Mouse (Mus musculus) right cerebral cortex, postnatal 14 days (tissue): ENCODE data around the gene Stk39.
A peak's percentile ranks its signal among the peaks of the same experiment; 100 is the strongest.

Source experiments
- DNase-seq: peaks from one replicate; pipeline ENCODE4 v3.0.0; 2022

Gene Stk39

GRCm38 (mm10) chr2:68334945-68335344 is 137.1 kb downstream of the Stk39 start:
- DNase-seq: no peak

DNA sequence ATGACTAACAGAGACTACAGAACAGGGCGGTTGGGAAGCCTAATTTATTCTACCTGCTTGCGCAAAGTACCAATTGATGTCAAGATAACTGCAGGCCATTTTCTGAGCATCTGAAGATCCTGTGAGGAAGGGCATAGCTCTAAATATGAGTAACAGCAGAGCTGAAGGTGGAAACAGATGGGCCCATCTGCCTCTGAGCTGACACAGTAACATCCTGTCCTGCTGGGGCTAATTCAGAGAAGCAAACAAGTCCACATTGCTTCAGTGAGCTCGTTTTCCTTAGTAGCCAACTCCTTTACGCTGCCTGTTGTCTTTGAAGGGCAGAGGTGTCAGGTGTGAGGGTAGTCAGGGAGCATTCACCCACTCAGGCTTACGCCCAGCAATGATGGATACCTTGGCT is 146.8 kb downstream of the Stk39 start:
- DNase-seq: no peak

DNA sequence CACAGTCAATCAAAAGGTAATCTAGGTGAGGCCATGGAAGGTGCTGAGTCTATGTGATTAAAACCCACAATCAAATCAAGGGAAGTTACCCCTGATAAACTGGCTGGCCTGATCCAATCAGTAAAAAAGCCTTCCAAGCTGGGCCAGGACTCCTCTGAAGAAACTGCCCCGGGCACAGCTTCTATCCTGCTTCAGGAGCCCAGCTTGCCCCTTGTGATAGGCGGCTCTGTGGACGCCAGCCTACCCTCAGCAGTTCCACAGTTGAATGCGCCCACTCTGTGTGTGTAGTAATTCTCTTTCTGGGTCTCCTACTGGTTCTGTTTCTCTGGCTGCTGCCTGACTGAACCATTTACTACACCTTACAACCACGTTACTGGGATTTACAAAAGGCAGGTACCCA is 150.8 kb downstream of the Stk39 start:
- DNase-seq: no peak

DNA sequence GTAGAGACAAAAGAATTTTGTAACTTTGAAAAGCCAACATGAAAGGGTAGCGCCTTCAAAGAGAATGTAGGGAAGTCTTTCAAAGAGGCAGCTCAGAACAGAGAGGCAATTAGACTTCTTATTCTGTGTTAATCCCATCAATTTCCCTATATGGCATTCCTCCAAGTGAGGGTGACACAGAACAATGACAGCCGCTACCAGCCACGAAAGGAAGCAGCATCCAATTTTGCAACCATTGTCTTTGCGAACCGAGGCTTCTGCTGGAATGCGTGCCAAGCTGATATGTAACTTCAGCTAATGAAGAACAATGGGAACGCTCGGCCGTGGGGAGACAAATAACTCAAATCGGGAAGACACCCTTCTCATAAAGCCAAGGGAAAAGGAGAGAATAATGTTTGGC is 151.4 kb downstream of the Stk39 start:
- no peak for DNase-seq

DNA sequence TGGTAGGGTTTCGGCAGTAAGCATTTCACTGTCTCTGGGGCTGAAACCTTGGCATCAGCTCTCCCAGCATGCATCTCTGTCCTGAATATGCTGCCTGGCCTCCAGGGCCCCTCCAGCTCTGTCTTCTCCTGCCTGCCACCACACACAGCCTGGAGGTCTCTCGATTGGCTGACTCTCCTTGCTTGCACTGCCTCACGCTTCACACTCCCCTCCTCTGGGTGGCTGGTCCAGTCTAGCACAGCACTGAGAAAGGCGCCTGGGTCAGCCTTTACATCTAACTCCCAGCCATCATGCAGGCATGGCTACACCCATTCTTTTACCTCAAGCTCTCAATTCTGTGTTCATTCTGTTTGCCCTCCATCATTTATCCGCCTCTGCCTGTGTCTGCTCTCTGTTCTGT is 153.6 kb downstream of the Stk39 start:
- no peak for DNase-seq

DNA sequence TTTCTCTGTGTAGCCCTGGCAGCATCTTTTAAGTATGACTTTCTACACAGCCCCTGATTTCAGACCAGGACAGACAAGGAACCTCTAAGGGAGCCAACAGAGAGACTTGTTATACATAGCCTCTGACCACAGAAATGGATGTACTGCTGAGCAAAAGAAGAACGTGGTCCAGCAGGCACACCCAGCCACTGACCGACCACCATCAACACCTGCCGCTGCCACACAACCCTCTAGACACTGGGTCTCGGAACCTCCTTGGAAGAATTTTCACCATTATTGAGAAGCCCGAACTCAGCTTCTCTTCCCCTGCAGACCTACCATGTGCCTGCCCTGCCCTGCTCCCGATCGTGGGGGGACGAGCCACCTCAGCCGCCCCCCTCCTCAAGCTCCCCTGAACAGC is 154.2 kb downstream of the Stk39 start:
- no peak for DNase-seq

GRCm38 (mm10) chr2:68317452-68317851 is 154.6 kb downstream of the Stk39 start:
- no peak for DNase-seq

- DNase-seq: no peak
These were observed 156.8 kb downstream of the Stk39 start for GRCm38 (mm10) chr2:68315258-68315657.

GRCm38 (mm10) chr2:68310121-68310520 is 161.9 kb downstream of the Stk39 start:
- peak; percentile 45 for DNase-seq

- DNase-seq: no peak
These were observed 165.5 kb downstream of the Stk39 start for GRCm38 (mm10) chr2:68306519-68306918.

DNA sequence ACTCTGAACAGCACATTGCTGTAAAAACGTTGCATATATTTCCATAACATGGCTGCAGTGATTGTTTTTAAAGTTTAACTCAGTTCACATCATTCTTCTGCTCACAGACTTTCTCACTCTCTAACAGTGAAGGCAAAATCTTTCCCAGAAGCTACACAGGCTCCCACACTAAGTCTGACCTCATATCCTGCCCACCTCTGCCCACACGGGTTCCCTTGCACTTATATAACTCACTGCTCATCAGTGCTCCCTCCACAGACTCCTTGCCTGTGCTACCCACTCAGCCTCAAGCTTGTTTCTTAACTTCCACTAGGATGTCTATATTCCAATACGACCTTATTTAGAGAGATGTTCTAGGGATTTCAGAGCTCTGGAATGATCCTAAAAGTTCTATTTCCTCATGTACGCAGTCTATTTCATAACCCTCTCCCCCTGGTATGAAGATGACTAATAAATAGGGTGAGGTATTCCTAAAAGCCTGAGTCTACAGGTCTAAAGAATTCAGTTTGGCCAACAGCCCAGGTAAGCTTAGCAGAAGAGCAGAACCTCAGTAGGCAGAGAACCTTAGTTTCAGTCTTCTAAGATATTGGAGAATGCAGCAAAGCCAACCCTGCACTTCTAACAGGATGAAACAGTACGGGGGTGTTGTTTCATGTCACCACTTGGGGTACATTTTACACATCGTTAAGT is 167.2 kb downstream of the Stk39 start:
- no peak for DNase-seq

GRCm38 (mm10) chr2:68301811-68302542 is 170.1 kb downstream of the Stk39 start:
- peak; percentile 52 for DNase-seq

DNA sequence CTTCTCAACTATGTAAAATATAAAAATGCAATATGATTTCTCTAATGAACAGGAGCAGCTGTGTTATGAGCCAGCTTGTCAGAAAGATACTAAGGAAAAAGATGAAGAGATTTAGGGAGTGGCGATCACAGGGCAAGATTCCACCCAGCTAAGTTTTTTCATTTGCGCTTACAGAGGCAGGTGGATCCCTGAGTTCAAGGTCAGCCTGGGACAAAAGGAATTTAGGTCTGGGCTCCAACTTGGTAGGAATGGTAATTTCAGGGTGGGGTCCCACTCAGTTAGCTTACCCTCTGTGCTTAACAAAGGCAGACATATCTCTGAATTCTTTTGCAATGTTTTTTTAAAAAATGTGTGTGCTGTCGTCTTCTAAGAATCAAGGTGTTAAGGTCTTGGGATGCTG is 173.7 kb downstream of the Stk39 start:
- DNase-seq: no peak

- no peak for DNase-seq
These were observed 174.1 kb downstream of the Stk39 start for GRCm38 (mm10) chr2:68297955-68298354.

GRCm38 (mm10) chr2:68296743-68297142 is 175.3 kb downstream of the Stk39 start:
- DNase-seq: no peak

DNA sequence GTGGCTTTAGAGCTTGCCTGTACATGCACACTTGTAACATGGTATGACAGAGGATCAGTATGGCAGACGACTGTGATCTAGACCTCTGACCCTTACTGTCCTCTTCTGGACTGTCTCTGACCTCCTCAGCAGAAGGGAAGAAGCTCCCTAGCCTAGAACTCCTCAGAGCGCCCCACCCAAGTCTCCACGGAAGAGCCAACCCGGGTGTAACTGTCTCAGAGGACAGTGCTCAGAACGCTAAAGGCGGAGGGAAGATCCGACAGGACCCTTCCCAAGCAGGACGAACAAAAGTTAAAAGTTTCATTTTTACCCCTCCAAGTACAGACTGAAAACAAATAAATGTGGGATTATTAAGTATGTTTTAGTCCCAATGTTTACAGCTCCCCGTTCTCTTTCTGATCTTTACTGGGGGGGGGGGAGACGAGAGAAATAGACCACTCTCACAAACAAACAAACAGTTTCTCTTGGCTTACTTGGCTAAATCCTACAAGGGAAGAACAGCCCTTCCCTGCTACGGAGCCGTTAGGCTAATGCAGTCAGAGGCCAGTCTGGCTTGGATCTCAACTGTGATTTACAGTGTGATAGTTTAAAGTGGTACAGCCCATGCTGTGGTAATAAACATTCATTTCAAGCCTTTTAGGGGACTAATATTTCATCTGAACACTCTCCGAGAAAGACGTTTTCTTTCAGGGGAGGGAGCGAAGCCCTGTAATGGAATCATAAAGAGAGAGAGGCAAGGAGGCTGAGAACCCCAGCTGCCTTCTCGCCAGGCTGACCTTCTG is 179.3 kb downstream of the Stk39 start:
- DNase-seq: no peak

DNA sequence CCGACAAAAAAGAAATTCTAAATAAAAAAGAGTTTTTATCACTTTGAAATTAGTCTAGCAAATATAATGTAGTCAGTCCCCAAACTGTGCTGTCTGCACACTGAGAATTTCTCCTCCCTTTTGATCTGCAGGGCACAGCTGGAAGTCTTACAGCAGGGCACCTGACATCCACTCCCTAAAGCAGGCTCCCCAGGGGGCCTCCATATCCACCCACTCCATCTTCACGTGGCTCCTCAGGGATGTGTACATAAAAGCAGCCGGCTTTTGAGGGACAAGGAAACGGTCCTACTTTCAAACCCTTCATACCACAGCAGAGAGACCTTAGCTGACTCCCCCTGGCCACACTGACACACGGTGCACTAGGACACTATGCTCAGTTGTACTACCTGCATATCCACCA is 180.2 kb downstream of the Stk39 start:
- no peak for DNase-seq

DNA sequence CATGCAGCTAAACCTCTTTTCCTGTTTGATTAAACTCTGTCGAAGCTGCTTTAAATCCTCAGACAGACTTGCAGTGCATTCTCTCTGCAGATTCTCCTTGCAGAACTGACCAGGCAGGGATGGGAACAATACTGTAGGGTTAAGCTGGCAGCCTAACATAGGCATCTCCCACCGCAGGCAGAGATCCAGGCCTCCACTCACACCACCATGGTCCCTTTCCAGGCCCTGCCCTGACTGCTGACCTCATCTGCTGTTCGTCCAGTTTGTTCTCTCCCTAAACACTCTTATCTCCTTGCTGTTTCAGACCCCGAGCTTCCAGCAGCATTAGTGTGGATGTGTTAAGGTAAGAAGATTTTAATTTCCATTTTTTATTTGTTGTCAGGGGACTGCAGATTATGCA is 182.1 kb downstream of the Stk39 start:
- DNase-seq: no peak

DNA sequence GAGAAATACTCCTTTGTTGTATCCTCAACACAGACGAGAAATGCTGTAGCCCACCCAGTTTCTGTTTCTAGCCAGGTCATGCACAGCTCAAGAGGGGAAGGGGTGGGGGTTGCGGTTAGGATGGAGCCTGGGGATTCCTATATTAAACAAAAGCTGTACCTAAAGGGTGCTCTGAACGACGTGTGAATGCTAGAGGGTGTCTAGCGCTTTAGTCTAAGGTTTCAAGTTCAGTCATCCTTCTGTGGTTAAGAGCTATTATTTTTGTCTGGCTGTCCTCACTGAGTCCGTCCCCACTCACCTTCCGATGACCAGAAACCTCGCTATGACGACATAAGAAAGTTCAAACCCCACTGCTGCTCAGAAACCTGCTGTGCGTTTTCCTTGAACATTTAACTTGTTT is 182.9 kb downstream of the Stk39 start:
- DNase-seq: no peak

DNA sequence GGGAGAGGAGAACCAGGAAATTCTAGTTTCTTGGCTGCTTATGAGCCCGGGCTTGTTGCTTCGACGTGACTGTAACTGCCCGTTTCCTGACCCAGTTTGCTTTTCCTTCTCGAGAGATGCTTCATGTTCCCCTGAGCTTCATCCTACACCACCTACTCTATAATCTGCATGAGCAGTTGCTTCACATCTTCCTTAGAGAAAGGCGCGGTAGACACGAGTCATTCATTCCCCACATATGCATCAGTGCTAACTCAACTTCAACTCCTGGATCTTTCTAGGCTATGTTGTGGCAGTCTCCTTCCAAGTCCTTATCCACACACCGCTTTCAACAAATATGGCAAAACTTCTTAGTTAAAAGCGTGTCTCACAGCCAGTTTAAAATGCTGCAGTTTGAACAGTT is 184.0 kb downstream of the Stk39 start:
- no peak for DNase-seq

- no peak for DNase-seq
These were observed 187.7 kb downstream of the Stk39 start for GRCm38 (mm10) chr2:68284391-68284790.

DNA sequence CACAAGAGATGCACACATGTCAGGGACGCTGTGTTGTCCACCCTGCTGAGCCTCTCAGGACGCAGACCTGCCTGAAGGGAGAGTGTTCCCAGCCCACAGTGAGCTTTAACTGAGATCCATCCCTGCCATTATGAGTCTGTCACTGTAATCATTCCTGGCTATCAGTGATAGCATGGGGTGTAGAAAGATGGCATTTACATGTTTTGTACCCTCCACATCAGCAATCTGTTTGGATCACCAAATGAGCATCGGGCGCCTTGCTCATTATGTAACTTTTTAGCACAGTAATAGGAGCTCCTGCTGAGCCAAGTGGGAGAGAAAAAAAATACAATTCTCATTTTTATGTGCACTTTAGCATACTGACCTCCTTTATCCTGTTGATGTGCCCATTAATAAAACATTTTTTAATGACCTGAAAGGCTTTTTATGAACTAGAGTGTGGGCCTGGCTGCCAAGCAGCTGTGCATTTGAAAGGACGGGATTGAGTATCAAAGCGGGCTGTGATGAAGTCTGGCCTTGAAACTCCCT is 189.0 kb downstream of the Stk39 start:
- DNase-seq: no peak

- DNase-seq: no peak
These were observed 190.5 kb downstream of the Stk39 start for GRCm38 (mm10) chr2:68281575-68281974.

DNA sequence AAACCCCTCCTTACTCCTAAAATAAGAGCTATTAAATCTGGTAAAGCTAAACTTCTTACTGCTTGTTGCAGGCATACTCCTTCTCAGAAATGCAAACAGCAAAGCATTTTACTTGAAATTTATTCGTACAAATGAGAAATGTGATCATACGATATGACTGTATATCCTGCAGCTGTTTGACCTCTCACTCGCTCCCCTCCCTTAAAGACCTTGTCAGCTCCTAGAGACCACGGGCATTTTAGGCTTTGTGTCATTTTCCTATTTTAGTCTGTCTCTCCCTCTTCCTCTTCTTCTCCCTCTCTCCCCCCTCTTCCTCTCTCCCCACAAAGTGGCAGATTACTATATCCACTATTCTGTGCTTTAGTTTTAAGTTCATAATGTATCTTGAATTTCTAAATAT is 200.8 kb downstream of the Stk39 start:
- no peak for DNase-seq
